Mouse (Mus musculus): Measurements from ENCODE around the gene Tomm40. TPM values are rescaled to one million over a fixed set of nuclear protein-coding genes. Genes with fewer than 3 reads are reported as not detected.

The Tomm40 gene
- polyA plus RNA-seq, 1 experiment: 109 TPM

- Histone ChIP-seq H3K27ac (ENCODE audit: control insufficient read depth, insufficient read depth, low read length) (no peak overlapping the region), H3K4me1 (replicated peaks; ENCODE audit: control insufficient read depth, insufficient read depth, low read length) (no peaks in the 10 kb centered on the region), H3K36me3 (ENCODE audit: control insufficient read depth, insufficient read depth, low read length) (no peaks in the 10 kb centered on the region), H3K27me3 (ENCODE audit: control insufficient read depth, insufficient read depth, low read length) (no peaks in the 10 kb centered on the region; the same call in 1 of the 2 replicates), H3K4me3 (ENCODE audit: control insufficient read depth, insufficient read depth, low read length) (no peak overlapping the region)
- 41% methylated on average over 24 of the region's 24 CpGs for WGBS
- DNase-seq: no peak
- no peak for TF ChIP-seq CTCF (IDR thresholded peaks at IDR 0.05; ENCODE audit: borderline replicate concordance, control insufficient read depth, extremely low read depth, insufficient read depth, low read length, poor library complexity)
- TF ChIP-seq POLR2A (IDR thresholded peaks at IDR 0.05; ENCODE audit: control insufficient read depth, extremely low read depth, insufficient read depth, low read length, poor library complexity): no peak
Observed at GRCm38 (mm10) chr7:19755851-19756786, 40.9 kb upstream of the Tomm40 start.

DNA sequence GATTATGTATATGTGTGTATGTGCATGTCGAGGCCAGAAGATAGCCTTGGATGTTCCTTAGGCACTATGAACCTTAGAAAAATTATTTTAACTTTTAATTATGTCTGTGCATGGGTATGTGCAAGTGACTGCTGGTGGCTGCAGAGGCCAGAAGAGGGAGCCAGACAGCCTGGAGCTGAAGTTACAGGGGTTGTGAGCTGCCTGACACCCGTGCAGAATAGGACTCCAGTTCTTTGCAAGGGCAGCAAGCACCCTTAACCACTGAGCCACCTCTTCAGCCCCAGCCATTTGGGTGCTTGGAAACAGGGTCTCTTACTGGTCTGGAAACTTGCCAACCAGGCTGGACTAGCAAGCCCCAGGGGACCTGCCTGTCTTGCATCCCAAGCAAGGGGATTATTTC lies 39.8 kb upstream of the Tomm40 start:
- no peaks in the 10 kb centered on the region; the same call in 1 of the 2 replicates for H3K27me3 ChIP-seq (ENCODE audit: control insufficient read depth, insufficient read depth, low read length)
- no peak for DNase-seq
- WGBS: 90% methylated on average over 2 of the region's 2 CpGs
- H3K27ac ChIP-seq (ENCODE audit: control insufficient read depth, insufficient read depth, low read length): no peak overlapping the region
- H3K4me3 ChIP-seq (ENCODE audit: control insufficient read depth, insufficient read depth, low read length): no peak overlapping the region
- no peaks in the 10 kb centered on the region for H3K36me3 ChIP-seq (ENCODE audit: control insufficient read depth, insufficient read depth, low read length)
- no peaks in the 10 kb centered on the region for H3K4me1 ChIP-seq (replicated peaks; ENCODE audit: control insufficient read depth, insufficient read depth, low read length)
- TF ChIP-seq POLR2A (IDR thresholded peaks at IDR 0.05; ENCODE audit: control insufficient read depth, extremely low read depth, insufficient read depth, low read length, poor library complexity) (no peak), CTCF (IDR thresholded peaks at IDR 0.05; ENCODE audit: borderline replicate concordance, control insufficient read depth, extremely low read depth, insufficient read depth, low read length, poor library complexity) (no peak)

DNA sequence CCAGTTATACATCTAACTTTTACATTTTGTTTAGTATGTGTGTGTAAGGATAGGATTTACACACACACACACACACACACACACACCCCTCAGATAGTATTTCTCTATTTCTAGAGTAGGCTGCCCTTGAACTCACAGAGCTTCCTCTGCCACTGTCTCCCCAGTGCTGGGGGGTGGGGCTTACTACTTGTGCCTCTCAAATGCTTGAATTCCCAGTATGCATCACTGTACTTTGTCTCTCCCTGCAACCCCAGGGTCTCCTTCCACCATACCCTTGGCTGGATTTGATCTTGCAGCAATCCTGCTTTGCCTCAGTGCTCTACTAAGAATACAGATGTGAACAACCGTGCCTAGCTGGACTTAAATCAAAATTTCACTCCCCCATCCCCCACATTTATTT lies 38.8 kb upstream of the Tomm40 start:
- no peaks in the 10 kb centered on the region for H3K36me3 ChIP-seq (ENCODE audit: control insufficient read depth, insufficient read depth, low read length)
- no peak for TF ChIP-seq CTCF (IDR thresholded peaks at IDR 0.05; ENCODE audit: borderline replicate concordance, control insufficient read depth, extremely low read depth, insufficient read depth, low read length, poor library complexity)
- no peak overlapping the region for H3K27ac ChIP-seq (ENCODE audit: control insufficient read depth, insufficient read depth, low read length)
- peaks cover 7% of the 10 kb centered on the region; the same call in 1 of the 2 replicates for H3K4me1 ChIP-seq (replicated peaks; ENCODE audit: control insufficient read depth, insufficient read depth, low read length)
- DNase-seq: no peak
- H3K4me3 ChIP-seq (ENCODE audit: control insufficient read depth, insufficient read depth, low read length): no peak overlapping the region
- 76% methylated on average over 1 of the region's 1 CpGs for WGBS
- H3K27me3 ChIP-seq (ENCODE audit: control insufficient read depth, insufficient read depth, low read length): no peaks in the 10 kb centered on the region; the same call in 1 of the 2 replicates

- H3K36me3 ChIP-seq (ENCODE audit: control insufficient read depth, insufficient read depth, low read length): no peaks in the 10 kb centered on the region
- H3K4me1 ChIP-seq (replicated peaks; ENCODE audit: control insufficient read depth, insufficient read depth, low read length): peaks cover 11% of the 10 kb centered on the region
- DNase-seq: no peak
- no peaks in the 10 kb centered on the region; the same call in 1 of the 2 replicates for H3K27me3 ChIP-seq (ENCODE audit: control insufficient read depth, insufficient read depth, low read length)
- TF ChIP-seq CTCF (IDR thresholded peaks at IDR 0.05; ENCODE audit: borderline replicate concordance, control insufficient read depth, extremely low read depth, insufficient read depth, low read length, poor library complexity) (no peak), POLR2A (IDR thresholded peaks at IDR 0.05; ENCODE audit: control insufficient read depth, extremely low read depth, insufficient read depth, low read length, poor library complexity) (no peak)
- no peak overlapping the region for H3K4me3 ChIP-seq (ENCODE audit: control insufficient read depth, insufficient read depth, low read length)
- 5% methylated on average over 7 of the region's 7 CpGs for WGBS
- H3K27ac ChIP-seq (ENCODE audit: control insufficient read depth, insufficient read depth, low read length): no peak overlapping the region
Observed at GRCm38 (mm10) chr7:19753587-19753986, 38.3 kb upstream of the Tomm40 start.

DNA sequence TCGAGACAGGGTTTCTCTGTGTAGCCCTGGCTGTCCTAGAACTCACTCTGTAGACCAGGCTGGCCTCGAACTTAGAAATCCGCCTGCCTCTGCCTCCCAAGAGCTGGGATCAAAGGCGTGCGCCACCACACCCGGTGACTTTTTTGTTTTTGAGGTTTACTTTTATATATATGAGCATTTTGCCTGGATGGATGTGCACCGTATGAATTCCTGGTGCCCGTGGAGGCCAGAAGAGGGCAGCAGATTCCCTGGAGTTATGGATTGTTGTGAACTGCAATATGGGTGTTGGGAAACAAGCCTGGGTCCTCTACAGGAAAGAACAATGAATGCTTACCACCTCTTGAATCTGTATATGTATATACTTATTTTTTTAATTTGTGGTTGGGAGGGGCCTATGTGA lies 37.4 kb upstream of the Tomm40 start:
- Histone ChIP-seq H3K4me1 (replicated peaks; ENCODE audit: control insufficient read depth, insufficient read depth, low read length) (peaks cover 11% of the 10 kb centered on the region), H3K36me3 (ENCODE audit: control insufficient read depth, insufficient read depth, low read length) (no peaks in the 10 kb centered on the region), H3K27me3 (ENCODE audit: control insufficient read depth, insufficient read depth, low read length) (no peaks in the 10 kb centered on the region; the same call in 1 of the 2 replicates), H3K4me3 (ENCODE audit: control insufficient read depth, insufficient read depth, low read length) (no peak overlapping the region), H3K27ac (ENCODE audit: control insufficient read depth, insufficient read depth, low read length) (no peak overlapping the region)
- WGBS: 90% methylated on average over 8 of the region's 8 CpGs
- TF ChIP-seq POLR2A (IDR thresholded peaks at IDR 0.05; ENCODE audit: control insufficient read depth, extremely low read depth, insufficient read depth, low read length, poor library complexity) (no peak), CTCF (IDR thresholded peaks at IDR 0.05; ENCODE audit: borderline replicate concordance, control insufficient read depth, extremely low read depth, insufficient read depth, low read length, poor library complexity) (no peak)
- DNase-seq: no peak

GRCm38 (mm10) chr7:19751070-19751383 lies 35.8 kb upstream of the Tomm40 start:
- Histone ChIP-seq H3K4me3 (ENCODE audit: control insufficient read depth, insufficient read depth, low read length) (no peak overlapping the region), H3K36me3 (ENCODE audit: control insufficient read depth, insufficient read depth, low read length) (no peaks in the 10 kb centered on the region), H3K27ac (ENCODE audit: control insufficient read depth, insufficient read depth, low read length) (no peak overlapping the region), H3K4me1 (replicated peaks; ENCODE audit: control insufficient read depth, insufficient read depth, low read length) (peaks cover 11% of the 10 kb centered on the region), H3K27me3 (ENCODE audit: control insufficient read depth, insufficient read depth, low read length) (no peaks in the 10 kb centered on the region; the same call in 1 of the 2 replicates)
- TF ChIP-seq POLR2A (IDR thresholded peaks at IDR 0.05; ENCODE audit: control insufficient read depth, extremely low read depth, insufficient read depth, low read length, poor library complexity) (no peak), CTCF (IDR thresholded peaks at IDR 0.05; ENCODE audit: borderline replicate concordance, control insufficient read depth, extremely low read depth, insufficient read depth, low read length, poor library complexity) (no peak)
- no peak for DNase-seq
- 63% methylated on average over 4 of the region's 4 CpGs for WGBS

Measured in thymus, adult 2 months (tissue).